Mouse (Mus musculus) E14TG2a.4 (cell line): ENCODE results near the gene Foxm1.

Experiments
- H3K27me3 ChIP-seq: 2 replicates; pipeline ENCODE4 v1.6.1; 2014; ENCODE audit warnings: low read length, control low read depth; ENCODE audit not compliant: insufficient read depth
- H3K36me3 ChIP-seq: 2 replicates; pipeline ENCODE4 v1.6.1; 2014; ENCODE audit warnings: low read length, control low read depth; ENCODE audit not compliant: insufficient read depth
- H3K4me1 ChIP-seq: replicated peaks from 2 replicates; pipeline ENCODE4 v1.6.1; 2014; ENCODE audit warnings: low read depth, low read length, control low read depth
- H3K4me3 ChIP-seq: replicated peaks from 2 replicates; pipeline ENCODE4 v1.5.1; 2014; ENCODE audit warnings: mild to moderate bottlenecking, low read length
- H3K9me3 ChIP-seq: 2 replicates; pipeline ENCODE4 v1.6.1; 2014; ENCODE audit warnings: low read length, control low read depth
- CTCF ChIP-seq: conservative IDR thresholded peaks from 2 replicates; pipeline ENCODE4 v1.5.1; 2014; ENCODE audit warnings: low read length
- NANOG ChIP-seq: IDR thresholded peaks from 2 replicates; pipeline ENCODE4 v1.6.1; 2014; ENCODE audit warnings: borderline replicate concordance, low read length, mixed read lengths
- POU5F1 ChIP-seq: IDR thresholded peaks from 2 replicates; pipeline ENCODE4 v1.6.1; 2014; ENCODE audit warnings: low read length, borderline replicate concordance

Foxm1 gene

DNA sequence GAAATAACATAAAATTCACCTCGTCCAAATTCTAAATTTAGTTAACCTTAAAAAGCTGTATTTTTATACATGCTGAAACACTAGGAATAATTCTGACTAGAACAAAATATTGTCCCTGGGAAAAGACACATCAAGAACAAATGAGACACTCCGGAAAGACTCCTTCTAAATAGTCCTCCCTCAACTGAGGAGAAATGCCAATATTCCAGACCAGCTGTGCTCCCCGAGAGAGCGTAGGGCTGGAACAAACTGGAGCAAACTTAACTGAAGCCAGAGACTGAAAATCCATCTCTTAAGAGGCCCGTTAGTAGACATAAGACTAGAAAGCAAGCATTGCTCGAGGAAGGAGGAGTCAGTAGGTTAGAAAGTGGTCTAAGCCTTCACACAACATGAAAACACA is 16.0 kb upstream of the Foxm1 start:
- Histone ChIP-seq H3K9me3 (no peaks in the 10 kb centered on the region), H3K4me1 (peaks cover 53% of the 10 kb centered on the region), H3K27me3 (no peaks in the 10 kb centered on the region), H3K4me3 (no peak overlapping the region), H3K36me3 (peaks cover 43% of the 10 kb centered on the region)
- TF ChIP-seq CTCF: no peak
- TF ChIP-seq POU5F1: no peak
- TF ChIP-seq NANOG: no peak

DNA sequence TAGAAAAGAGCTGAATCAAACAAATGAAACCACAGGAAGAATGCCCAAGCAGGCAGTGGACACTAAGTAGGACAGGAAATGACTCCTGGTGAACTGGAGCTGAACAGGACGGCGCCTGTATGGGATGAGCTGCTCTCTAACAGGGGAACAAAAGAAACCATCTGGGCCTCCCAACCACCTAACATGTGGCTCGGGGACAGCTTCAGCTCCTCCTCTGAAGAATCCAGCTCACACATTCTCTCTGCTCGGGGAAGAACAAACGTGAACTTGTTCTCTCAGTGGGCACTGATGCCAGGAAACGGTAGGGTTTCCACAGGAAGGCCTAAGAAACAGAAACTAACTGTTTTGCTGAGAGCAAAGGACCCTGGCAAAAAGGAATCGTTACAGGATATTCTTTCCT is 13.1 kb upstream of the Foxm1 start:
- Histone ChIP-seq H3K36me3 (peaks cover 43% of the 10 kb centered on the region), H3K4me1 (peaks cover 40% of the 10 kb centered on the region), H3K4me3 (no peak overlapping the region), H3K9me3 (no peaks in the 10 kb centered on the region), H3K27me3 (no peaks in the 10 kb centered on the region)
- TF ChIP-seq CTCF: no peak
- TF ChIP-seq NANOG: no peak
- TF ChIP-seq POU5F1: no peak

DNA sequence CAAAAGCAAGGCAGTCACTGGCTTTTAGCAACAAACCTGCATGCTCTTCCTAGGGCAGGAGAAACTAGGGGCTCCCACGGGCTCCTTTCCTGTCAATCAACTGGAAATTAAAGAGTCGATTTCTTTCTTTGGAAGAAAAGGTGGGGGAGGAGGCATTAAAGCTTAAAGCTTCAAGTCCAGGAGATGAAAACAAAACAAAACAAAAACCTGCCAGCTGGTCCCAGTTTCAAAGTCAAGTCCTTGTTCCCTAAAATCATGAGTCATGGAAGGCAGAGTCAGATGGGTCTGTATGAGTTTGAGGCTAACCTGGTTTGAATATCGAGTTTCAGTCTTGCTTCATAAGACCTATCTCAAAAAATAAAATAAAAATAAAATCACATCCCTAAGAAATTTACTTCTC is 8.6 kb upstream of the Foxm1 start:
- TF ChIP-seq NANOG (no peak), CTCF (no peak), POU5F1 (no peak)

DNA sequence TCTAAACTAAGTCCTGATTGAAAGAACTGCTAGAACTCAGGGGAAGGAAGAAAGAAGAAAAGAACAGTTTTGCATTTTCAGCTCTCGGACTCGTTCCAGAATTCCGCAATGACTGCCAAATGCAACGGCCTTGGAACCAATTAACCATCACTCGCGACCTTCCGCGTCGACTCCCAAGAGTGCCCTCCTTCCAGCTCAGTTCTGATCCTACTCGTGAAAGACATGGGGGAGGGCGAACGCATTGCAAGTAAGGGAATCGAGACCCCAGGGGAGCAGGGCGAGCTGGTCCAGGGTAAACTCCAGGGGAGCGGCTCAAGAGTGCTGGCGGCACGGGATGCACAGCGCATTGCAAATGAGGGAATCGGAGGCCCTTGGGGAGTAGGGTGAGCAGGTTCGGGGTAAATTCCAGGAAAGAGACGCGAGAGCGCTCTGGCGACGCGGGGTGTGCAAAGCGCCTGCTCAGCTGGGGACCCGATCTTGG is 7.5 kb upstream of the Foxm1 start:
- TF ChIP-seq NANOG: 0 out of 2 replicates have a peak, but pooled peaks have one; percentile 15
- no peak for TF ChIP-seq POU5F1
- no peak for TF ChIP-seq CTCF
- Histone ChIP-seq H3K4me1 (peaks cover 59% of the 10 kb centered on the region), H3K9me3 (no peaks in the 10 kb centered on the region), H3K36me3 (peaks cover 55% of the 10 kb centered on the region), H3K27me3 (no peaks in the 10 kb centered on the region), H3K4me3 (peak overlapping the region; percentile 91)

More for the DNA sequence above, 8.6 kb upstream of the Foxm1 start:
- no peaks in the 10 kb centered on the region for H3K27me3 ChIP-seq
- peaks cover 55% of the 10 kb centered on the region for H3K4me1 ChIP-seq
- H3K36me3 ChIP-seq: peaks cover 53% of the 10 kb centered on the region
- H3K4me3 ChIP-seq: 0 out of 2 replicates have a peak overlapping the region, but pooled peaks have one; percentile 91
- no peaks in the 10 kb centered on the region for H3K9me3 ChIP-seq

DNA sequence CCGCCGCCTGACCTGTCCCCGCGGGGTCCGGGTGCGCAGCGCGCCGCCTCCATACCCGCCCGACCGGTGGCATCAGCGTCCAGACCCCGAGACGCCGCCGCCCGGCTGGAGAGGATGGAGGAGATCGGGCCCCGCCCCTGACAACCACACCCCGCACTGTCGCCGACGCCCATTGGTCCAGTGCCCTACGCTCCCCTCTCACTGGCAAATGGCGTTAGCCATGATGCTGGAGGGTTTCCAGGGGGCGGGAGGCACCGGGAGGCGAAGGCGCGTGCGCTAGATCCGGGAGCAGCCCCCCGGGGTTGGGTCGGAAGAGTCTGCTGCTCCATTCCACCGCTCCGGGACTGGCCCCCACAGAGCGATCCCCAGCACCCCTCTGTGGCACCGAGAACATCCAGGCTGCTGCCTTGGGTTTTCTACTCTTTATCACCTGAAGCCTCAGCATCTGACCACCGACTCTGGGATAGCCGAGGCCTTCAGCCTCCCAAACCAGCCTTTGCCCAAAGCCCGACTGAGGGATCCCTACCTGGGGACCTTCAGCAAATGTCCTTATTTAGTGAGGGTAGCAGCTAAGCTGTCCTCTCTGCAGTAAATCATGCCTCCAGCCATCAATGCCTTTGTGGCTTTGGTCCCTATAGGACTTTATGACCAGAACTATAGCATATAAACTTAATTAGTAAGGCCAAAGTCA is 6.9 kb upstream of the Foxm1 start, which contains the start of gene Tulp3:
Tulp3 (minus strand) TSS at position 126 of the 691 bp plus-strand sequence.
- Histone ChIP-seq H3K27me3 (no peaks in the 10 kb centered on the region), H3K36me3 (peaks cover 55% of the 10 kb centered on the region), H3K4me1 (peaks cover 65% of the 10 kb centered on the region), H3K4me3 (peak within 1 kb of the TSS; percentile 91), H3K9me3 (no peaks in the 10 kb centered on the region)
- TF ChIP-seq POU5F1 (no peak), NANOG (no peak), CTCF (no peak)

DNA sequence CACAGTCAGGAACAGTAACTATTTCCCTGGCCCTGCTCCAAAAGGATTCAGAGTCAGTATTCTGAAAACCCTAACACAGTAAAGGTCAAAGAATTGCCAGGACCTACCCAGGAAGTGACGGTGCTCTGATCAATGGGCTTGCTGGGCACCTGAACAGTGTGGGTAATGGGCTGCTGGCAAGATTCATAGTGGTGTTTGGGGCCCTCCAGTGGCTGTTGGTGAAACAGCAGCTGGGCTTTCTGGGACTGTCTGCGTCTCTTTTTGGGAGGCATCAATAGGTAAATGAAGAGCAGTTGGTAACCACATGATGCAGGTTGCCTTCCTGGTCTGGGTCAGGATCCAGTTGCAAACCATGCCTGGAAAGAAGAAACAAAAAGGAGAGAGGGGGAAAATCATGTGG is 3.8 kb upstream of the Foxm1 start:
- H3K9me3 ChIP-seq: no peaks in the 10 kb centered on the region
- TF ChIP-seq CTCF (peak; percentile 100), POU5F1 (no peak)
- H3K36me3 ChIP-seq: peaks cover 45% of the 10 kb centered on the region
- peaks cover 72% of the 10 kb centered on the region for H3K4me1 ChIP-seq
- H3K4me3 ChIP-seq: no peak overlapping the region
- H3K27me3 ChIP-seq: no peaks in the 10 kb centered on the region

DNA sequence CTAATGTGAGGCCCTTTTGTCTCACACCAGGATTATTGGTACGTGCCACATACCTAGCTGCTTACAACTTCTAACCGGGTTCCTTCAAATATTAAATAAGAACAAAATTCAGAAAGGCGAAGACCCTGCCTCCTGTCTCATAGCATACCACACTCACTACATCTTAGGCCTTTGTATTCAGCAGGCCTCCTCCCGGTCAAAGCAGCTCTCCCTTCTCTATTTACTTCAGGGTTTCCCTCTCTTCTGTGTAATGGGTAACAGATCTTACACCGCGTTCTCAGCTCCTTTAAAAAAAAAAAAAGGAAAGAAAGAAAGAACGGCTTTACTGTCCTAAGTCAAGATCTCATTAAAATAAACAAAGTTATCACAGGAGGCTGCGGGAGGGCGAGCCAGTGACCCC is 866 bp upstream of the Foxm1 start:
- H3K4me3 ChIP-seq: peak overlapping the region; percentile 91
- H3K4me1 ChIP-seq: peaks cover 79% of the 10 kb centered on the region
- TF ChIP-seq NANOG (no peak), POU5F1 (no peak), CTCF (no peak)
- peaks cover 65% of the 10 kb centered on the region for H3K36me3 ChIP-seq
- H3K27me3 ChIP-seq: no peaks in the 10 kb centered on the region
- no peaks in the 10 kb centered on the region for H3K9me3 ChIP-seq

DNA sequence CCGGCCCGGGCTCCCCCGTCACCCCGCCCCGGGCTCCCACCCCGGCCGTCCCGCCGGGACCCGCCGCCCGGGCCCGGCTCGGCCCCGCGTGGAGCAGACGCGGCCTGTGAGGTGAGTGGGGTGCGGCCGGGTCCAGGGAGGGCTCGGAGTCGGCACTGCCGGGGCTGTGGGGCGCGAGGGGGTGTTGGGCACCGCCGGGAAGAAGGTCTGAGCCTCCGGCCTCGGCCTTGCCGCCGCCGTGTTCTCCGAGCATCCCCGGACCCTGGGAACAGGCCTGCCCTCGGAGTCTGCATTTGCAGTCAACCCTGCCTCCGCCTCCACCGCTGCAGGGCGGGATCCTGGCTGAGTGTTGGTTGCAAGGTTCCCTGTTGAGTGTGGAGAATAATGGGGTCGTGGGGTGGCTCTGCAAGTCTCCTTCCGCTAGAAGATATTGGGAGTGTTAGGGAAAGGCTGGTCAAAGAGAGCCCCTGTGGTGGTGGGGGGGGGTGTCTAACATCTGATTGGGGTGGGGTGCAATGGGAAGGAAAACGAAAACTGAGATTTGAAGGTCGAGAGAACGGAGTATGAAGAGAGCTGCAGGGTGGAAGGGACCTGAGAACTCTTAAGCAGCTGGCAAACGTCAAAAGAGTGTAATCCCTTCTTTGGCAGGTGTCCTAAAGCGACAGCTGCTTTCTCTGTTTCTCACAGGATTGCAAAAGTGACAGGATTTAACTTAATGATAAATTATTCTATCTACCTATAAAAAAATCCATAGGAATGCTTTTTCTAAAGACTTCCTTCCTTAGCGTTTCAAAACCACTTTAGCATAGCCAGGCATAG is 449 bp downstream of the Foxm1 start:
- Histone ChIP-seq H3K4me1 (peaks cover 67% of the 10 kb centered on the region), H3K27me3 (no peaks in the 10 kb centered on the region), H3K4me3 (peak overlapping the region; percentile 91), H3K9me3 (no peaks in the 10 kb centered on the region), H3K36me3 (peaks cover 64% of the 10 kb centered on the region)
- TF ChIP-seq NANOG (no peak), CTCF (no peak), POU5F1 (no peak)

DNA sequence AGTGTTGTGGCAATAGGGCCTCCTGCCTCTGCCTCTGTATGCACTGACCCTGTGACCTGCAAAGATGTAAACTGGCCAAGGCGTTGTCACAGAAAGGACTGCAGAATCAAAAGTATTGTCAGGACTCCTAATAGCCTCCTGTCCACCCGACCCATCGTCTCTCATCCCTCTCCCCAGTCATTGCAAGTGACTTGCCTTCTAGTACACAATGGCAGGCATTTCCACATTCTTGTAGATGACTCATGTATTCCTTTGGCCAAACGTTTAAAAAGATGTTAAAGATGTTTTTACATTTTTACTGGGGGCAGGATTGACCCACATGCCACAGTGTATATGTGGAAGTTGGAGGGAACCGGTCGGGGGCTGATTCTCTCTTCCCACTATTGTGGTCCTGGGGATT is 2.0 kb downstream of the Foxm1 start:
- Histone ChIP-seq H3K4me3 (no peak overlapping the region), H3K4me1 (peaks cover 54% of the 10 kb centered on the region), H3K36me3 (peaks cover 70% of the 10 kb centered on the region), H3K9me3 (no peaks in the 10 kb centered on the region), H3K27me3 (no peaks in the 10 kb centered on the region)
- TF ChIP-seq CTCF: no peak
- TF ChIP-seq NANOG: no peak
- TF ChIP-seq POU5F1: no peak
